Mouse (Mus musculus) lung, embryonic 14.5 days (tissue): ENCODE results near the gene Klhdc8a. TPM values are rescaled to one million over a fixed set of nuclear protein-coding genes. Genes with fewer than 3 reads are reported as not detected.
"Not testable (repeated sequence)": the region's sequence is repeated elsewhere in the genome, so short reads cannot be mapped to it uniquely, and the experiment has no call there.

Source experiments
- ATAC-seq: fragments of 200-750 bp; cut with Nextera tagmentation; 2 replicates; pipeline ENCODE4 v1.8.0; 2017; ENCODE audit warnings: mild to moderate bottlenecking, moderate TSS enrichment, moderate library complexity; ENCODE audit not compliant: insufficient read depth
- DNase-seq: peaks from one replicate; pipeline ENCODE4 v3.0.0-alpha.2; 2015
- H3K27ac ChIP-seq: fragments of 300-500 bp; sonication (generic); 2 replicates; pipeline ENCODE4 v1.5.1; 2014; ENCODE audit warnings: low read depth, mild to moderate bottlenecking, moderate library complexity
- H3K27me3 ChIP-seq: fragments of 300-500 bp; sonication (generic); 2 replicates; pipeline ENCODE4 v1.6.1; 2014; ENCODE audit warnings: low read length, control low read depth; ENCODE audit not compliant: insufficient read depth
- H3K36me3 ChIP-seq: fragments of 300-500 bp; sonication (generic); 2 replicates; pipeline ENCODE4 v1.6.1; 2014; ENCODE audit warnings: control low read depth; ENCODE audit not compliant: insufficient read depth
- H3K4me1 ChIP-seq: fragments of 300-500 bp; sonication (generic); 2 replicates; pipeline ENCODE4 v1.6.1; 2014; ENCODE audit warnings: antibody characterized with exemption, control low read depth; ENCODE audit not compliant: insufficient read depth
- H3K4me2 ChIP-seq: fragments of 300-500 bp; sonication (generic); 2 replicates; pipeline ENCODE4 v1.6.1; 2014; ENCODE audit warnings: mild to moderate bottlenecking
- H3K4me3 ChIP-seq: fragments of 300-500 bp; sonication (generic); 2 replicates; pipeline ENCODE4 v1.5.1; 2014; ENCODE audit warnings: low read depth, low read length
- H3K9ac ChIP-seq: fragments of 300-500 bp; sonication (generic); 2 replicates; pipeline ENCODE4 v1.6.1; 2014
- H3K9me3 ChIP-seq: fragments of 300-500 bp; sonication (generic); 2 replicates; pipeline ENCODE4 v1.6.1; 2016; ENCODE audit warnings: low read depth, low read length, control low read depth
- CTCF ChIP-seq: IDR thresholded peaks from 2 replicates; pipeline ENCODE4 v1.5.1; 2016; ENCODE audit warnings: antibody characterized with exemption, low read depth
- WGBS: fragments of 180-500 bp; shearing (Covaris S2); extraction: QIAGEN DNeasy Blood & Tissue Kit; methylation state at CpG from one replicate; pipeline ENCODE4 v1.1.7; 2014; 5-methylcytosine and 5-hydroxymethylcytosine counted together
- polyA plus RNA-seq: library from polyadenylated mRNA; unstranded; fragments of >200 nt; fragmentation: Nextera tagmentation; extraction: Ambion mirVana; gene quantifications from 2 replicates; pipeline ENCODE4 v1.2.1, GENCODE M21; 2014

The Klhdc8a gene
- polyA plus RNA-seq, 1 experiment from 2014 or later = 0.46 TPM

DNA sequence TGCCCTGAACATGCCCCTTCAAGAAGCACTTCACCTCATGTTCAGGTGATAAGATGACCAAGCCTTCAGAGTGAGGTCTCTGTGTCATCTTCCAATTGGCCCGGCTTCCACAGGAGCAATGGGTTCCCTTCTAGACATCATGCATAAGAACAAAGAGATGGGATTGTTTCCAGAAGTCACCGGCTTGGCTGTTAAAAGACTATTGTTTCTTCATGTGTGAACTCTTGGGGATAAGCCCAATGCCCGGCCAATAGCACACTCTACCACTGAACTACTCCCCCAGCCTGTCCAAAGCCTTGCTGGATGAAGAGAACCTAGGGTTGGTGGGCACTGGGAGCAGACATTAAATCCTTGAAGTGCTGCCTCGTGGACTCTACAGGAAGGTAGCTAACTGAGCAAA is 47.1 kb downstream of the Klhdc8a start:
- DNase-seq (no peak), ATAC-seq (no peak)
- Histone ChIP-seq H3K9me3 (no peaks in the 10 kb centered on the region), H3K36me3 (no peaks in the 10 kb centered on the region), H3K4me2 (no peak overlapping the region), H3K27me3 (no peaks in the 10 kb centered on the region), H3K4me1 (no peaks in the 10 kb centered on the region; the same call in none of the 2 replicates), H3K27ac (no peak overlapping the region), H3K4me3 (no peak overlapping the region), H3K9ac (no peak overlapping the region)
- no peak for TF ChIP-seq CTCF
- 81% methylated on average over 4 of the region's 4 CpGs for WGBS

DNA sequence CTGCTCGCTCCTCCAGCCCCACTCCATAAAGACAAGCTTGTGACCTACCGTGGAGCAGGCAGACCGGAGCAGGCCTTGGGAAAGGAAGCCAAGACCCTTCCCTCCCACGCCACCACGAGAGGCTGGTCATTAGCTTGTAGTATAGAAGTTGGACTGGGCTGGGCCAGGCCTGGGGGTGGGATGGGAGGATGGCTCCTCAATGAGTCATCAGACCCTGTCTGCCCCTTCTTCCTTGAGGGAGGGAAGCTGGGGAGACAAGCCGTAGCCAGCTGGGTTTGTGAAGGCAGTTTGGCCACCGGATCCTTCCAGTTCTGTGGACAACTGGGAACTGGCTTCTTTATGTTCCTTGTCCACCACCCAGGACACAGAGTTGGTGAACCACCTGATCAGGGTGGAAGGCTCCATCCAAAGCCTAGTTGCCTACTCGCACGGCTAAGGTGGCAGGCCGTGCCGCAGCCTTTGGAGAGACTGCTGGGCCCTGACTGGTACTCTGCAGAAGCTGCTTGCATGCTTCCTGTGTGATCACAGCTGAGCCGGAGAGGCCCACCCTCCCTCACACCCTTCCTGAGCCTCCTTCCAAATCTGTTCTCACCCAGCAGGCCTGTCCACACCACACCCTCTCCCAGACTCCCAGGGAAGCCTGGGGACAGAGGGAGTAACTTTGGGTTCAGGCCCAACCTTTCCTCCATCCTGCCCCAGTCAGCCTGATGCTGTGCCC is 47.9 kb downstream of the Klhdc8a start:
- Histone ChIP-seq H3K9ac (no peak overlapping the region), H3K9me3 (no peaks in the 10 kb centered on the region), H3K36me3 (no peaks in the 10 kb centered on the region), H3K4me3 (no peak overlapping the region), H3K4me1 (no peaks in the 10 kb centered on the region; the same call in none of the 2 replicates), H3K27ac (no peak overlapping the region), H3K27me3 (no peaks in the 10 kb centered on the region), H3K4me2 (no peak overlapping the region)
- 0 out of 2 replicates have a peak, but pooled peaks have one; percentile 24 for ATAC-seq
- WGBS = 67% methylated on average over 12 of the region's 12 CpGs
- no peak for DNase-seq
- TF ChIP-seq CTCF = no peak

DNA sequence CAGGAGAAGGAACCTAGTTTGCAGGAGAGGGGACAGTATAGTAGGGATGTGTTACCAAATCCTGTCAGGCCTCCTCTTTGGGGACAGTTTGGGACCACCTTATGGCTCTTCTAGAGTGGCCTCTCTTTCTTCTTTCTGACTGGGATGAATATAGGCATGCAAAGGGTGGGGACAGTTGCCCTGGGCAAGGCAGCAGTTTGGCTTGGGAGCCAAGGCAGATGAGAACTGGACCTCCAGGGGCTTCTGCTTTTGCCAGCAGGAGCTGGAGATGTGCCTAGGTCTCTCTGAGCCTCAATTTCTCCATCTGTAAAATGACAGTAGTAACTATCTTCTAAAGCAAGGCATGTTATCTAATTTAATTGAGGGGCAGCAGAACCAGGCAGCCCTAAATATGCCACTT is 48.5 kb downstream of the Klhdc8a start:
- H3K27me3 ChIP-seq = no peaks in the 10 kb centered on the region
- H3K9ac ChIP-seq = no peak overlapping the region
- DNase-seq (no peak), ATAC-seq (no peak)
- TF ChIP-seq CTCF = no peak
- no peaks in the 10 kb centered on the region for H3K9me3 ChIP-seq
- H3K4me1 ChIP-seq = no peaks in the 10 kb centered on the region; the same call in none of the 2 replicates
- no peak overlapping the region for H3K4me2 ChIP-seq
- H3K27ac ChIP-seq = no peak overlapping the region
- H3K36me3 ChIP-seq = no peaks in the 10 kb centered on the region
- no peak overlapping the region for H3K4me3 ChIP-seq

DNA sequence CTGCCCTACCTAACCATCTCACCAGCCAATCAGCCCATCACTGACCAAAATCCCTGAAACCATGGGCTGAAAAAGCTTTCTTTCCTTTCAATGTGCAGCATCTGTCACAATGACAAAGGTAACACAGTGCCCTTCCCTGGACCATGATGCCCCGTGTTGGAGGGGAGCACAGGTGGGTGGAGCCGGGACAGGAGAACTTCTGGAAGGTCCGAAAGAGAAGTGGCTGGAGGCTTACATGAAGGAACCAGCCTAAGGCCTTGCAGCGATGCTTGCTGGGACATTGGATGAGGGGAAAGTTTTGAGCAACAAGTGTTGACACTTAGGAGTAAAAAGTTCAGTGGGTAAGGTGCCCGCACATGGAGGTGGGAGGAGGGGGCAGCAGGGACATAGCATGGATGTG is 50.0 kb downstream of the Klhdc8a start:
- no peak for DNase-seq
- no peaks in the 10 kb centered on the region for H3K36me3 ChIP-seq
- H3K9me3 ChIP-seq = no peaks in the 10 kb centered on the region
- H3K4me2 ChIP-seq = no peak overlapping the region
- no peaks in the 10 kb centered on the region for H3K27me3 ChIP-seq
- no peak overlapping the region for H3K27ac ChIP-seq
- H3K4me3 ChIP-seq = no peak overlapping the region
- 75% methylated on average over 5 of the region's 5 CpGs for WGBS
- ATAC-seq = no peak
- H3K9ac ChIP-seq = no peak overlapping the region
- H3K4me1 ChIP-seq = no peaks in the 10 kb centered on the region; the same call in 1 of the 2 replicates
- no peak for TF ChIP-seq CTCF

DNA sequence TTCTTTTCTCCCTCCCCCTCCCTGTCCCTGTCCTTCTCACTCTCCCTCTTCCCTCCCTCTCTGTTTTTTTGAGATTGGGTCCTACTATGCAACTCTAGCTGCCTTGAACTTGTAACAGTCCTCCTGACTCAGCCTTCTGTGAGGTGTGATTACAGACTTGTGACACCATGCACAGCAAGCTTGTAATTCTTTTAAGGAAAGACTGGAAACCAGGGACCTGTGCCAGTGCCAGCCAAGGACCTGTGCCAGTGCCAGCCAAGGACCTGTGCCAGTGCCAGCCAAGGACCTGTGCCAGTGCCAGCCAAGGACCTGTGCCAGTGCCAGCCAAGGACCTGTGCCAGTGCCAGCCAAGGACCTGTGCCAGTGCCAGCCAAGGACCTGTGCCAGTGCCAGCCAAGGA is 50.6 kb downstream of the Klhdc8a start:
- H3K27me3 ChIP-seq, H3K4me1 ChIP-seq, H3K27ac ChIP-seq, H3K4me2 ChIP-seq, H3K9ac ChIP-seq, ATAC-seq, H3K36me3 ChIP-seq, DNase-seq, H3K4me3 ChIP-seq, H3K9me3 ChIP-seq: not testable (repeated sequence)

DNA sequence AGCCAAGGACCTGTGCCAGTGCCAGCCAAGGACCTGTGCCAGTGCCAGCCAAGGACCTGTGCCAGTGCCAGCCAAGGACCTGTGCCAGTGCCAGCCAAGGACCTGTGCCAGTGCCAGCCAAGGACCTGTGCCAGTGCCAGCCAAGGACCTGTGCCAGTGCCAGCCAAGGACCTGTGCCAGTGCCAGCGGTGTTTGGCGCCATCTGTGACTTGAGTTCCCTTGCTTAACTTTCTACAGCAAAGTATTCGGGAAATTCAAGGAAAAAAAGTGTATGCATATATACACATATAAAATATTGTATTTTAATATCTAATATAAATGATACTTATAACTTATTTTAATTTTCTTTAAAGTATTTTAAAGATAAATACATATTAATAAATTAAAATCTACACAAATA is 51.2 kb downstream of the Klhdc8a start:
- not testable (repeated sequence) for H3K27me3 ChIP-seq, H3K36me3 ChIP-seq, DNase-seq, ATAC-seq, H3K27ac ChIP-seq, H3K4me2 ChIP-seq, H3K9ac ChIP-seq, H3K4me1 ChIP-seq, H3K4me3 ChIP-seq, H3K9me3 ChIP-seq
- WGBS = 93% methylated on average over 3 of the region's 3 CpGs

DNA sequence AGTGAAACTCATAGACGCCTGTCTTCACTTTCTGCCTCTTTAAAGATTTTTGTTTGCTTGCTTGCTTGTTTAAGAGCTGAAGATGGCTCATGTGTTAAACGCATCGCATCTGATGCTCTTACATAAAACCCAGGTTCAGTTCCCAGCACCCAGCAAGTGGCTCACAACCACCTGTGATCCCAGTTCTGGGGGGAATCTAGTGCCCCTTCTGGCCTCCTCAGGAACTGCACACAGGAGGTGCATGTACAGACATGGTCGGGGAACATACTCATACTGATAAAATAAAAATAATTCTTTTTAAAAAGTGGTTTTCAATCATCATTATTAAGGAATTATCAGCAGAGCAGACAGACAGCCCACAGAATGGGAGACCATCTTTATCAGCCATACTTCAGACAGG is 52.6 kb downstream of the Klhdc8a start:
- peak; percentile 29; the same call in 1 of the 2 replicates for TF ChIP-seq CTCF
- no peak overlapping the region for H3K4me2 ChIP-seq
- DNase-seq (no peak), ATAC-seq (no peak)
- WGBS = 93% methylated on average over 4 of the region's 4 CpGs
- H3K9me3 ChIP-seq = no peaks in the 10 kb centered on the region
- no peak overlapping the region for H3K27ac ChIP-seq
- H3K36me3 ChIP-seq = no peaks in the 10 kb centered on the region
- H3K27me3 ChIP-seq = no peaks in the 10 kb centered on the region
- peaks cover 4% of the 10 kb centered on the region; the same call in 1 of the 2 replicates for H3K4me1 ChIP-seq
- H3K4me3 ChIP-seq = no peak overlapping the region
- H3K9ac ChIP-seq = no peak overlapping the region
